Mouse (Mus musculus) ES-E14 (cell line): Measurements from ENCODE around the gene Slc4a3. TPM values are rescaled to one million over a fixed set of nuclear protein-coding genes. Genes with fewer than 3 reads are reported as not detected.

ENCODE experiments used
- DNase-seq: peaks from one replicate; pipeline ENCODE4 v3.0.0-alpha.2; 2013; ENCODE audit warnings: low read depth, low spot score
- H3K27ac ChIP-seq: 2 replicates; pipeline ENCODE4 v1.5.1; 2012; ENCODE audit warnings: low read depth, mild to moderate bottlenecking, low read length, moderate library complexity, mixed read lengths; ENCODE audit not compliant: poor library complexity, insufficient read depth, severe bottlenecking
- H3K36me3 ChIP-seq: 2 replicates; pipeline ENCODE4 v1.6.1; 2012; ENCODE audit warnings: mild to moderate bottlenecking, low read length, moderate library complexity, mixed read lengths; ENCODE audit not compliant: control insufficient read depth, poor library complexity, insufficient read depth, severe bottlenecking
- H3K4me1 ChIP-seq, 2 experiments: fragments of 150-350 bp in 1 of 2; sonication (generic) in 1 of 2; 2 replicates each; pipeline ENCODE4 v1.6.1; 2012; ENCODE audit warnings: low read length in 2 of 2, mild to moderate bottlenecking in 1 of 2, mixed read lengths in 1 of 2; ENCODE audit not compliant: control insufficient read depth in 2 of 2, insufficient read depth in 2 of 2, poor library complexity in 1 of 2
- H3K4me3 ChIP-seq, 2 experiments: fragments of 150-350 bp in 1 of 2; sonication (generic) in 1 of 2; 2 replicates each; pipeline ENCODE4 v1.5.1; 2012; ENCODE audit warnings: low read length in 2 of 2, low read depth in 1 of 2, mild to moderate bottlenecking in 1 of 2, mixed read lengths in 1 of 2; ENCODE audit not compliant: insufficient read depth in 1 of 2, poor library complexity in 1 of 2, severe bottlenecking in 1 of 2
- H3K9ac ChIP-seq: 2 replicates; pipeline ENCODE4 v1.6.1; 2012; ENCODE audit warnings: low read depth, mild to moderate bottlenecking, low read length, mixed read lengths; ENCODE audit not compliant: poor library complexity, insufficient read depth, severe bottlenecking
- H3K9me3 ChIP-seq: fragments of 150-350 bp; sonication (generic); 2 replicates; pipeline ENCODE4 v1.6.1; 2012; ENCODE audit warnings: low read depth, mild to moderate bottlenecking, low read length; ENCODE audit not compliant: control insufficient read depth, insufficient read depth
- CHD2 ChIP-seq: IDR thresholded peaks from 2 replicates; pipeline ENCODE4 v1.6.1; 2014; ENCODE audit warnings: mild to moderate bottlenecking, low read depth, low read length, inconsistent platforms
- HCFC1 ChIP-seq: IDR thresholded peaks from 2 replicates; pipeline ENCODE4 v1.6.1; 2012; ENCODE audit warnings: low read length, inconsistent platforms, borderline replicate concordance; ENCODE audit not compliant: insufficient read depth
- MAFK ChIP-seq: IDR thresholded peaks from 2 replicates; pipeline ENCODE4 v1.6.1; 2014; ENCODE audit warnings: mild to moderate bottlenecking, low read depth, low read length, inconsistent platforms; ENCODE audit not compliant: insufficient read depth
- ZC3H11A ChIP-seq: IDR thresholded peaks from 2 replicates; pipeline ENCODE4 v1.6.1; 2012; ENCODE audit warnings: low read depth, mild to moderate bottlenecking, inconsistent platforms, low read length, borderline replicate concordance
- ZNF384 ChIP-seq: IDR thresholded peaks from 2 replicates; pipeline ENCODE4 v1.6.1; 2012; ENCODE audit warnings: low read depth, low read length, inconsistent platforms
- in situ Hi-C, 2 experiments: fragments of 600-800 bp; cut with MboI; formaldehyde crosslinking; loops; one replicate each; pipeline ENCODE4 v1.15.1; 2025; ENCODE audit warnings: low sequenced_read_pairs in 2 of 2, inconsistent platforms in 1 of 2; ENCODE audit not compliant: unreplicated experiment in 2 of 2
- total RNA-seq: library from RNA; depleted of rRNA; stranded (reverse); fragments of 300-350 nt; gene quantifications from 2 replicates; pipeline ENCODE4 v1.2.3, GENCODE M21; 2012

The Slc4a3 gene
- total RNA-seq, 1 experiment, result 7.9 TPM

DNA sequence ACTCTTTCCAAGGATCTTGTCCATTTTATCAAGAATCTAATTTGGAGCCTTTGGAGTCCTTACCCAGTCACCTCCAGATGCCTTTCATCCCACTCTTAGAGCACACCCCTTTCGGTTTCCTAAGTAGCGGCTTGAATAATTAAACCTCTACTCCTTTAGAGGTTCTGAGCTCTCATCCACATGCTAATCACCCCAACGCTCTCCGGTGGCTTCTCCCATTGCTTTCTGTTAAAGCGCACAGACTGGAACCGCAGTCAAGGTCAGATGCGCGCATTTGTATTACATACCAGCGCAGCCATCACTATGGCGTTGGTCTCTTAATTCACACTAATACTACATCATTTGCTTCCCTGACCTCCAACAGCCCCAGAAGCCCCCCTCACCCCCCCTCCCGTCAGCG lies 55.7 kb downstream of the Slc4a3 start:
- DNase-seq, result peak; percentile 61
- H3K9ac ChIP-seq, result no peak overlapping the region
- no peak overlapping the region for H3K27ac ChIP-seq
- peaks cover 4 to 9% of the 10 kb centered on the region in 2 experiments; a peak in 3 of 4 replicates for H3K4me1 ChIP-seq
- no peak overlapping the region for H3K4me3 ChIP-seq
- TF ChIP-seq HCFC1 (no peak), CHD2 (no peak), ZNF384 (no peak), ZC3H11A (no peak), MAFK (no peak)
- H3K36me3 ChIP-seq, result no peaks in the 10 kb centered on the region
- H3K9me3 ChIP-seq, result no peaks in the 10 kb centered on the region
- in situ Hi-C loops, result no loop called here

DNA sequence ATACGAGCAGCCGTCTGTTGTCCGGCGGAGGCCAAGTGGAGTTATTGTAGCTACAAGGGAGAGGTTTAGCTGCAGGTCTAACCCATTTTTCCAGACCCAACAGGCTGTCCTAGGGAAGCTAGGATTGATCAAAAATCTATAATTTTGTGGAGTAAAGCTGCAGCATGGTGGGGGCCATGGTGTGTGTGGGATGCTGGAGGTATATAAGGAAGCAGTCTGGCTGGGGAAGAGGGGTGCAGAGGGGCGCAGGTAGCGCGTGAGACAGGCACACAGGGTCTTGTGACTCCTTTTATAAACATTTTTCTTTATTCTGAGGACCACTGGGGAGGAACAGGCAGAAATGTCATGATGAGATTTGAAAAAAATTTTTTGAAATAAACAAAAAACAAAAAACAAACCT lies 57.5 kb downstream of the Slc4a3 start:
- H3K27ac ChIP-seq, result no peak overlapping the region
- peaks cover 4 to 9% of the 10 kb centered on the region in 2 experiments; a peak in 3 of 4 replicates for H3K4me1 ChIP-seq
- no peaks in the 10 kb centered on the region for H3K36me3 ChIP-seq
- in situ Hi-C loops, result no loop called here
- no peak overlapping the region for H3K9ac ChIP-seq
- no peak for DNase-seq
- TF ChIP-seq MAFK (no peak), ZC3H11A (no peak), HCFC1 (no peak), ZNF384 (no peak), CHD2 (no peak)
- H3K9me3 ChIP-seq, result no peaks in the 10 kb centered on the region
- no peak overlapping the region for H3K4me3 ChIP-seq

DNA sequence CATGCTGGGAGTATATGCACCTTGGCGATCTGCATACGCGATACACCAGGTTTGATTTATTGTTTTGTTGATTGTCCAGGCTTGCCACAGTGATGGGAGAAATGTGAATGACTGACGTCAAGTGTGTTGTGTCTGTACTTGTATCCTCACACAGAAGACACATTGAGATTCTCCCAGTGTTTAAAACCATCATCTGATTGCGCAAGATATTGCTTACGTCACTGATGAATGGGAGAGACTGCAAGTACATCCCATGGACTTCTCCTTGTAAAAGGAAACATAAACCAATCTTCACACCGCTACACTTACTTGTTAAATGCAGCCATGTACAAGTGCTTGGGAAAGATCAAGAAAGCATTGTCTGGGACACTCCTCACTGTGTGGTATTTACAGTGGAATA lies 62.2 kb downstream of the Slc4a3 start:
- no peak overlapping the region for H3K27ac ChIP-seq
- H3K9me3 ChIP-seq, result no peaks in the 10 kb centered on the region
- H3K4me1 ChIP-seq, result peaks cover 0 to 2% of the 10 kb centered on the region in 2 experiments; a peak in 1 of 4 replicates
- no peaks in the 10 kb centered on the region for H3K36me3 ChIP-seq
- DNase-seq, result no peak
- TF ChIP-seq CHD2 (no peak), MAFK (no peak), ZNF384 (no peak), ZC3H11A (no peak), HCFC1 (no peak)
- H3K9ac ChIP-seq, result no peak overlapping the region
- in situ Hi-C loops, result no loop called here
- no peak overlapping the region for H3K4me3 ChIP-seq

DNA sequence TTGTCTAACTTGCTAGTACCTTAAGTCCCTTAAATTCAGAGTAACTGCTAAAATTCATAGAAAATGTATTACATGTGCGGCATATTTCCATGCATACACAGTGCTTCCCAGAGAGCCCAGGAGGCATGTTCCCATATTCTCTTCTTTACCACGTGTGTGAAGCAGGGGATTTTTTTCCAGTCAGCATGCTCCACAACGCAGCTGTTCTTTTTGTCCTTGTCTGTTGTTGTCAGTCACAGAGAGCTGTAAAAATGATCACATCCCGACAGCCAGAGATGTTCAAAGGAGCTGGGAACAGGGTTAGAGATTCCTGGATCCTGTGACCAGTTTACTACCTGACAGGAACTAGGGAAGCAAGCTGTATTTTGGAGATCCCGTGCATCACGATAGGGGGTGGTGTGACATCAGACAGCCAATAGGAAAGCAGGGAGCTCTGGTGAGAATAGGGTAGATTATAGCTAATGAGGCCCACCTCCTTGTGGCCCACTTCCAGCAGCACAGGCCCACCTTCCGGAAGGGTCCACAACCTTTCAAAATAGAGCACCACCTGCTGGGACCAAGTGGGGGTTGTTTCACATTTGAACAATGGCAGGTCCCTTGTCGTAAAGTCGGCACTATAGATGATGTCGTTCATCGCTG lies 62.7 kb downstream of the Slc4a3 start:
- Histone ChIP-seq H3K4me3 (no peak overlapping the region), H3K27ac (no peak overlapping the region), H3K9me3 (no peaks in the 10 kb centered on the region), H3K36me3 (no peaks in the 10 kb centered on the region), H3K4me1 (peaks cover 0 to 5% of the 10 kb centered on the region in 2 experiments; a peak in 1 of 4 replicates), H3K9ac (no peak overlapping the region)
- in situ Hi-C loops, result no loop called here
- TF ChIP-seq ZC3H11A (no peak), HCFC1 (no peak), MAFK (no peak), CHD2 (no peak), ZNF384 (no peak)
- DNase-seq, result no peak
